Mouse (Mus musculus): ENCODE results near the gene Calhm6. TPM values are rescaled to one million over a fixed set of nuclear protein-coding genes. Genes with fewer than 3 reads are reported as not detected.

The Calhm6 gene
- polyA plus RNA-seq, 1 experiment from 2014 or later: 1.1 TPM

GRCm38 (mm10) chr10:34138027-34138426, 10.2 kb upstream of the Calhm6 start:
- DNase-seq (ENCODE audit: low spot score) (no peak), ATAC-seq (no peak)
- no peak overlapping the region for H3K27ac ChIP-seq (ENCODE audit: low read length)
- no peaks in the 10 kb centered on the region for H3K4me1 ChIP-seq (ENCODE audit: insufficient read depth, low read depth, low read length)
- H3K4me3 ChIP-seq (ENCODE audit: low read depth, low read length): no peak overlapping the region
- WGBS: 38% methylated on average over 6 of the region's 6 CpGs
- H3K9ac ChIP-seq (replicated peaks; ENCODE audit: low read depth): no peak overlapping the region
- no peak for TF ChIP-seq CTCF (IDR thresholded peaks at IDR 0.05)
- H3K36me3 ChIP-seq (ENCODE audit: insufficient read depth, low read length): no peaks in the 10 kb centered on the region
- no peaks in the 10 kb centered on the region for H3K27me3 ChIP-seq (replicated peaks; ENCODE audit: insufficient read depth, low read length)
- no peaks in the 10 kb centered on the region for H3K9me3 ChIP-seq (ENCODE audit: low read length)
- H3K4me2 ChIP-seq (replicated peaks; ENCODE audit: low read depth, low read length): no peak overlapping the region

DNA sequence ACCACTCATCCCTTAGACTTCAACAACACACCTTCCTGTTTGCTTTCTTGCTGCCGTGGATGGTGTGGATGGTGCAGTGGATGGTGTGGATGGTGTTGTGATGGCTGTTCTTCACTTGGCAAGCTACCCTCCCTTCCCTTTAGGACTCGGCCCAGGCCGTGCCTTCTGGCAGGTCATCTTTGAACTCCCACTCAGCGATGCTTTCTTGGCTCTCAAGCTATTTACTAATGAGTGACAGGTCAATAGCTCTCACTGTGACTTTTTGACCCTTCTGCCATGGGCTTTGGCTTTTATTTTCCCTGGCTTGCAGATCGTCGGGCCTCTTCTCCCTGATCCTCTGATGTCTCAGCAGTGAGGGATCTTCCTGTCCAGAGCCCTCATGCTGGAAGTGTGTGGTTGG, 8.6 kb upstream of the Calhm6 start:
- no peak for DNase-seq (ENCODE audit: low spot score)

GRCm38 (mm10) chr10:34131356-34131755, 3.6 kb upstream of the Calhm6 start:
- TF ChIP-seq EP300 (IDR thresholded peaks at IDR 0.05): no peak
- TF ChIP-seq CTCF (IDR thresholded peaks at IDR 0.05): no peak
- H3K9ac ChIP-seq (replicated peaks; ENCODE audit: low read depth): no peak overlapping the region
- no peak overlapping the region for H3K4me3 ChIP-seq (ENCODE audit: low read depth, low read length)
- H3K27me3 ChIP-seq (replicated peaks; ENCODE audit: insufficient read depth, low read length): no peaks in the 10 kb centered on the region
- 73% methylated on average over 2 of the region's 2 CpGs for WGBS
- ATAC-seq: no peak
- no peaks in the 10 kb centered on the region for H3K4me1 ChIP-seq (ENCODE audit: insufficient read depth, low read depth, low read length)
- H3K36me3 ChIP-seq (ENCODE audit: insufficient read depth, low read length): no peaks in the 10 kb centered on the region
- H3K4me2 ChIP-seq (replicated peaks; ENCODE audit: low read depth, low read length): no peak overlapping the region
- DNase-seq (ENCODE audit: low spot score): peak; percentile 34
- no peak overlapping the region for H3K27ac ChIP-seq (ENCODE audit: low read length)
- H3K9me3 ChIP-seq (ENCODE audit: low read length): no peaks in the 10 kb centered on the region

More for the DNA sequence above, 8.6 kb upstream of the Calhm6 start:
- Histone ChIP-seq H3K4me1 (ENCODE audit: insufficient read depth, low read depth, low read length) (no peaks in the 10 kb centered on the region), H3K4me3 (ENCODE audit: low read depth, low read length) (no peak overlapping the region), H3K9ac (replicated peaks; ENCODE audit: low read depth) (no peak overlapping the region), H3K27ac (ENCODE audit: low read length) (no peak overlapping the region), H3K36me3 (ENCODE audit: insufficient read depth, low read length) (no peaks in the 10 kb centered on the region), H3K4me2 (replicated peaks; ENCODE audit: low read depth, low read length) (no peak overlapping the region), H3K9me3 (ENCODE audit: low read length) (no peaks in the 10 kb centered on the region), H3K27me3 (replicated peaks; ENCODE audit: insufficient read depth, low read length) (no peaks in the 10 kb centered on the region)
- ATAC-seq: no peak
- WGBS: 16% methylated on average over 6 of the region's 6 CpGs
- TF ChIP-seq CTCF (IDR thresholded peaks at IDR 0.05) (no peak), EP300 (IDR thresholded peaks at IDR 0.05) (no peak)

DNA sequence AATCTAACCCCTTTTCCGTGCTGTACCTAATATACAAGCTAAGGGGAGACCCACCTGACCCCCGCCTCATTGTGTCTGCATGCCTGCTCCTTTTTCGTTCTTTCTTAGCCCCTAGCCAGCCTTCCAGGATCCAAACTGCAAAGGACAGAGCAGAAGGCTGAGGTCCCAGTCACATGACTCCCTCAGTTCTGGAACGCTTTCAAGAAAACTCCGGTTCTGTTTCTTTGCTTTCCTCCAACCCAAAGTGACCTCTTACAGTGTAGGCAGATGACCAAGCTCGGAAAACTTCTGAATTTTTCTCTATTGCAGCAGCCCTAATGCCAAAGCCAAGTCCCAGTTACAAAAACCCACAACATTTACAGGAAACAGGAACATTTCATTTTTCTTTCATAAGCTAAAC, 607 bp upstream of the Calhm6 start:
- Histone ChIP-seq H3K36me3 (ENCODE audit: insufficient read depth, low read length) (no peaks in the 10 kb centered on the region), H3K9me3 (ENCODE audit: low read length) (no peaks in the 10 kb centered on the region), H3K9ac (replicated peaks; ENCODE audit: low read depth) (no peak overlapping the region), H3K27me3 (replicated peaks; ENCODE audit: insufficient read depth, low read length) (no peaks in the 10 kb centered on the region), H3K4me3 (ENCODE audit: low read depth, low read length) (no peak overlapping the region), H3K4me1 (ENCODE audit: insufficient read depth, low read depth, low read length) (no peaks in the 10 kb centered on the region), H3K27ac (ENCODE audit: low read length) (no peak overlapping the region), H3K4me2 (replicated peaks; ENCODE audit: low read depth, low read length) (peak overlapping the region; percentile 87; the same call in 1 of the 2 replicates)
- ATAC-seq: peak; percentile 52
- DNase-seq (ENCODE audit: low spot score): peak; percentile 50
- WGBS: 62% methylated on average over 6 of the region's 6 CpGs
- TF ChIP-seq EP300 (IDR thresholded peaks at IDR 0.05) (no peak), CTCF (IDR thresholded peaks at IDR 0.05) (no peak)

DNA sequence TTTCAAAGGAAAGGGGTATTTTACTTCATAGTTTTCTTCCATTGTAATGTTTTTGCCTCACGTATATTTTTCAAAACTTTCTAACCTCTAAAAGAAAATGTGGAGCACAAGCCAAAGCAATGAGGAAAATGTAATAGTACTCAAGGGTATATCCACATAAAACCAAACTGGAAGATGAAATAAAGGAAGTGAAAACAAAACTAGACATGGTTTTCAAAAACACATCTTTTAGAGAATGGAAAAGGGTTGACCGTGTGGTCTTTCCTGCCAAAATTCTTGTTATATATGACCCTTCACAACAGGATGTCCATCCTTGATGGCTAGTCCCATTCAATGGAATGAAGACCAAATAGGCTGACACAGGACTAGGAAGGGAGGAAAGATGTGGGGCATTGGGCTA, 9.4 kb downstream of the Calhm6 start:
- no peak overlapping the region for H3K4me2 ChIP-seq (replicated peaks; ENCODE audit: low read depth, low read length)
- no peaks in the 10 kb centered on the region for H3K27me3 ChIP-seq (replicated peaks; ENCODE audit: insufficient read depth, low read length)
- H3K9ac ChIP-seq (replicated peaks; ENCODE audit: low read depth): no peak overlapping the region
- no peaks in the 10 kb centered on the region for H3K9me3 ChIP-seq (ENCODE audit: low read length)
- no peak overlapping the region for H3K27ac ChIP-seq (ENCODE audit: low read length)
- no peak for DNase-seq (ENCODE audit: low spot score)
- no peaks in the 10 kb centered on the region for H3K36me3 ChIP-seq (ENCODE audit: insufficient read depth, low read length)
- TF ChIP-seq EP300 (IDR thresholded peaks at IDR 0.05) (no peak), CTCF (IDR thresholded peaks at IDR 0.05) (no peak)
- 80% methylated on average over 2 of the region's 2 CpGs for WGBS
- no peak overlapping the region for H3K4me3 ChIP-seq (ENCODE audit: low read depth, low read length)
- H3K4me1 ChIP-seq (ENCODE audit: insufficient read depth, low read depth, low read length): no peaks in the 10 kb centered on the region
- no peak for ATAC-seq

DNA sequence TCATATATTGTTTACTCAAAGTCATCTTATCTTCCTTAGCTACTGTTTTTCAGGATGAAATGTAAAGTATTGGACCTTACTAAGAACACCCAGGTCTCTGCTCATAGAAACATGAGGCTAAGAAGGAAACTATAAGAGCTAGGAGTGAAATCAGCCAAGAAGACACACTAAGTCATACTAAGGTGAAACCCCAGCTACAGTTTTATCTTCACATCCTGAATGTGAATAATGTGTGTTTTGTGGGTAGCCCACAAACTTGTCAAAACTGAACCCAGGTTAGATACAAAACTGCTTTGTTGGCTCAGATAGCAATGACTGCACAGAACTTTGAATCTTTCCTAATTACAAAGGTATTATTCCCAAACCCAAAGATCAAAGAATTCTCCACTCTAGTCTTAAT, 10.0 kb downstream of the Calhm6 start:
- no peak overlapping the region for H3K4me2 ChIP-seq (replicated peaks; ENCODE audit: low read depth, low read length)
- H3K27me3 ChIP-seq (replicated peaks; ENCODE audit: insufficient read depth, low read length): no peaks in the 10 kb centered on the region
- TF ChIP-seq EP300 (IDR thresholded peaks at IDR 0.05) (no peak), CTCF (IDR thresholded peaks at IDR 0.05) (no peak)
- no peaks in the 10 kb centered on the region for H3K9me3 ChIP-seq (ENCODE audit: low read length)
- H3K36me3 ChIP-seq (ENCODE audit: insufficient read depth, low read length): no peaks in the 10 kb centered on the region
- no peak overlapping the region for H3K9ac ChIP-seq (replicated peaks; ENCODE audit: low read depth)
- no peak for ATAC-seq
- H3K4me3 ChIP-seq (ENCODE audit: low read depth, low read length): no peak overlapping the region
- DNase-seq (ENCODE audit: low spot score): no peak
- no peak overlapping the region for H3K27ac ChIP-seq (ENCODE audit: low read length)
- H3K4me1 ChIP-seq (ENCODE audit: insufficient read depth, low read depth, low read length): no peaks in the 10 kb centered on the region

- Histone ChIP-seq H3K36me3 (ENCODE audit: insufficient read depth, low read length) (no peaks in the 10 kb centered on the region), H3K9me3 (ENCODE audit: low read length) (no peaks in the 10 kb centered on the region), H3K4me1 (ENCODE audit: insufficient read depth, low read depth, low read length) (no peaks in the 10 kb centered on the region), H3K27me3 (replicated peaks; ENCODE audit: insufficient read depth, low read length) (no peaks in the 10 kb centered on the region), H3K9ac (replicated peaks; ENCODE audit: low read depth) (no peak overlapping the region), H3K4me2 (replicated peaks; ENCODE audit: low read depth, low read length) (no peak overlapping the region), H3K27ac (ENCODE audit: low read length) (no peak overlapping the region), H3K4me3 (ENCODE audit: low read depth, low read length) (no peak overlapping the region)
- WGBS: 41% methylated on average over 3 of the region's 3 CpGs
- DNase-seq (ENCODE audit: low spot score) (no peak), ATAC-seq (no peak)
- TF ChIP-seq CTCF (IDR thresholded peaks at IDR 0.05) (no peak), EP300 (IDR thresholded peaks at IDR 0.05) (no peak)
Observed at GRCm38 (mm10) chr10:34117131-34117530, 10.7 kb downstream of the Calhm6 start.
